Mouse (Mus musculus): ENCODE measurements around the gene Ppp3ca. TPM values are rescaled to one million over a fixed set of nuclear protein-coding genes. Genes with fewer than 3 reads are reported as not detected.

The Ppp3ca gene
- 61.0 and 67.2 TPM in 2 replicates for polyA plus RNA-seq (2014; fragmentation: Nextera tagmentation; extraction: Ambion mirVana)

DNA sequence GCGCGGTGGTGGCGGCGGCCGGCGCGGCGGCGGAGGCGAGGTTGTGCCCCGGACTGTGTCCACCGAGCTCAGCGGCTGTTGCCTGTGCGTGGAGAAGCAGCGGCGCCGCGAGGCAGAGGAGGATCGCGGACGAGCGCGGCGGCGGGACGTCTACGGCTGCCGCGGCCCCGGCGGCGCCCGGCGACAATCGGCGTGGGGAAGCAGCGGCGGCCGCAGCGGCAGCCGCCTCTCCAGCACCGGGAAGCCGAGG, at the start of gene Ppp3ca:
TSS of gene Ppp3ca (plus strand) at position 15 of the 250 bp plus-strand sequence.
- H3K27me3 ChIP-seq (ENCODE audit: control insufficient read depth, insufficient read depth, low read length) = no peaks in the 10 kb centered on the region
- 0% methylated on average over 24 of the region's 43 CpGs for WGBS
- H3K4me1 ChIP-seq (ENCODE audit: control insufficient read depth in 2 of 2, insufficient read depth in 2 of 2, low read length in 2 of 2) = peaks cover 2 to 32% of the 10 kb centered on the region in 2 experiments
- peak within 1 kb of the TSS; percentile 91 for H3K9ac ChIP-seq (ENCODE audit: low read length)
- no peaks in the 10 kb centered on the region for H3K9me3 ChIP-seq (ENCODE audit: control insufficient read depth, low read length)
- H3K27ac ChIP-seq (replicated peaks in 1 of 2; ENCODE audit: control insufficient read depth in 1 of 2, insufficient read depth in 1 of 2, low read depth in 2 of 2, low read length in 2 of 2) = peak within 1 kb of the TSS; percentile 81 to 95
- no peak for ATAC-seq (ENCODE audit: insufficient number of reproducible peaks, insufficient read depth, low FRiP score, low read depth)
- peak within 1 kb of the TSS; percentile 66 to 100 for H3K4me3 ChIP-seq (ENCODE audit: control insufficient read depth in 1 of 2, insufficient read depth in 1 of 2, low read depth in 1 of 2, low read length in 2 of 2)
- no peaks in the 10 kb centered on the region for H3K36me3 ChIP-seq (ENCODE audit: control insufficient read depth, insufficient read depth, low read length)
- H3K4me2 ChIP-seq (ENCODE audit: low read length) = peak within 1 kb of the TSS; percentile 86

DNA sequence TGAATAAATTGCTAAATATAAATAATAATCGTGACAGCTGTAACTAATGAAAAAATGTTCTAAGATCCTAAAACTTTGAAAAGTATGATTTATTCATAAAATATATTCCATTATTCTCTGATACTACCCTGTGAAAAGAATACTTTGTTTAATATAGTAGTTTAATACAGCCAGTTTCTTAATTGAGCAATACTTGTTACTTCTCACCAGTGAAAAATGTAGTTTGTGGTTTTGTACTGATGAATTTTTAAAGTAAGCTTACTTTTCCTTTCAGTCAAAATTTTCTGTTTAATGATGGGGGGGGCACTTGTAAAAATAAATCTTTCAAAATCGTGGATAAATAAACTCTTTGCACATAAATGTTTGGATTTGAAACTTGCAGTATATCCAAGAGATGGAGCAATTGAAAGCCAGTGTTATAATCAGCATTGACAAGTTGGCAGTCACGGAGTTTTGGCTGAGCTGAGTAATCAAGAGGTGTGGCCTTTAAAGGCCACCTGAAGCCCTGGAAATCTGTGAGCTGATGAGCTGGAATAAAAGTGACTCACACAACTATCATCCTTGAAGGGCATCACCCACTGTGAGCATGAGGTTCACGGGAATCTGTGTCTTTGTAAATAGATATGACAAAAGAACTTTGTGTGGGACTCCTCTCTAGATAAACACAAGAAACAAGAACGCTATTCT, 29.2 kb upstream of the Ppp3ca start:
- 68% methylated on average over 5 of the region's 5 CpGs for WGBS
- no peak overlapping the region for H3K27ac ChIP-seq (replicated peaks in 1 of 2; ENCODE audit: control insufficient read depth in 1 of 2, insufficient read depth in 1 of 2, low read depth in 2 of 2, low read length in 2 of 2)
- H3K36me3 ChIP-seq (ENCODE audit: control insufficient read depth, insufficient read depth, low read length) = no peaks in the 10 kb centered on the region
- no peaks in the 10 kb centered on the region for H3K4me1 ChIP-seq (ENCODE audit: control insufficient read depth in 2 of 2, insufficient read depth in 2 of 2, low read length in 2 of 2)
- no peak overlapping the region for H3K9ac ChIP-seq (ENCODE audit: low read length)
- no peaks in the 10 kb centered on the region for H3K9me3 ChIP-seq (ENCODE audit: control insufficient read depth, low read length)
- no peak overlapping the region for H3K4me3 ChIP-seq (ENCODE audit: control insufficient read depth in 1 of 2, insufficient read depth in 1 of 2, low read depth in 1 of 2, low read length in 2 of 2)
- H3K27me3 ChIP-seq (ENCODE audit: control insufficient read depth, insufficient read depth, low read length) = no peaks in the 10 kb centered on the region
- ATAC-seq (ENCODE audit: insufficient number of reproducible peaks, insufficient read depth, low FRiP score, low read depth) = no peak
- no peak overlapping the region for H3K4me2 ChIP-seq (ENCODE audit: low read length)

DNA sequence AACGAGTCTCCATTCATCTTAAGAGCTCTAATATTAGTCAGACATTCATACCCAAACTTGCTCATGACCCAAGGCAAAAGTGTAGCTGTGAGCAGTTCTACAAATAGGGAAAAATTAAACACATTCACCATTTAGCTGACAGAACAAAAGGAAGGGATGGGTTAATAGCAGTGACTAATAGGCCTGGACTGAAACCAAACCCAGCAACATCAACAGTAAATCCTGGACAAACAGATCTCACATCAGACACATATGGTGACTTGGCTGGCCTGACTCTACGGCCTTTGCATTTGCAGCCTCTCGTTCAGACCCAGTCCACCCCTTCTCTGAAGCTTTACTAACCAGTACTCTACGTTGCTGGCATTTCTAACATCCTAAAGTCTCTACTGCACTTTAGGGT, 19.0 kb upstream of the Ppp3ca start:
- Histone ChIP-seq H3K9me3 (ENCODE audit: control insufficient read depth, low read length) (no peaks in the 10 kb centered on the region), H3K36me3 (ENCODE audit: control insufficient read depth, insufficient read depth, low read length) (no peaks in the 10 kb centered on the region), H3K4me1 (ENCODE audit: control insufficient read depth in 2 of 2, insufficient read depth in 2 of 2, low read length in 2 of 2) (no peaks in the 10 kb centered on the region), H3K4me3 (ENCODE audit: control insufficient read depth in 1 of 2, insufficient read depth in 1 of 2, low read depth in 1 of 2, low read length in 2 of 2) (no peak overlapping the region), H3K27me3 (ENCODE audit: control insufficient read depth, insufficient read depth, low read length) (no peaks in the 10 kb centered on the region), H3K4me2 (ENCODE audit: low read length) (no peak overlapping the region), H3K9ac (ENCODE audit: low read length) (no peak overlapping the region), H3K27ac (replicated peaks in 1 of 2; ENCODE audit: control insufficient read depth in 1 of 2, insufficient read depth in 1 of 2, low read depth in 2 of 2, low read length in 2 of 2) (no peak overlapping the region)
- WGBS = 64% methylated on average over 4 of the region's 4 CpGs
- ATAC-seq (ENCODE audit: insufficient number of reproducible peaks, insufficient read depth, low FRiP score, low read depth) = no peak

DNA sequence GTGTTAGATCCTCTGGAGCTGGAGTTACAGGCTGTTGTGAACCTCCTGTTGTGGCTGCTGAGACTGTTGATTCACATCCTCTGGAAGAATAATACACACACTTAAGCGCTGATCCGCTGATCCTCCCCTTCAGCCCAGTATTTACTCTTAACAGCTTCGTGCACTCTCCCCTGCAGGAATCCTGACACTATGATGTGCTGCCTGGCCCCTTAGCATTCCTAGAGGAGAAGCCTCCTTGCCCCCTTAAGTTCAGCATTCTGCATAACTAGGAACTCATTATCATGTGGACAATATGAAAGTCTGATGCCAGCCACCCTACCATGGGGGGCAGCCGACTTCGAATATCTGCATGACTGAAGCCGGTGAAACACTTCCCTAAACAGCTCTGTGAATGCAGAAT, 18.4 kb upstream of the Ppp3ca start:
- H3K9ac ChIP-seq (ENCODE audit: low read length) = no peak overlapping the region
- H3K27ac ChIP-seq (replicated peaks in 1 of 2; ENCODE audit: control insufficient read depth in 1 of 2, insufficient read depth in 1 of 2, low read depth in 2 of 2, low read length in 2 of 2) = no peak overlapping the region
- H3K4me2 ChIP-seq (ENCODE audit: low read length) = no peak overlapping the region
- H3K9me3 ChIP-seq (ENCODE audit: control insufficient read depth, low read length) = no peaks in the 10 kb centered on the region
- H3K36me3 ChIP-seq (ENCODE audit: control insufficient read depth, insufficient read depth, low read length) = no peaks in the 10 kb centered on the region
- no peak overlapping the region for H3K4me3 ChIP-seq (ENCODE audit: control insufficient read depth in 1 of 2, insufficient read depth in 1 of 2, low read depth in 1 of 2, low read length in 2 of 2)
- H3K4me1 ChIP-seq (ENCODE audit: control insufficient read depth in 2 of 2, insufficient read depth in 2 of 2, low read length in 2 of 2) = no peaks in the 10 kb centered on the region
- ATAC-seq (ENCODE audit: insufficient number of reproducible peaks, insufficient read depth, low FRiP score, low read depth) = no peak
- no peaks in the 10 kb centered on the region for H3K27me3 ChIP-seq (ENCODE audit: control insufficient read depth, insufficient read depth, low read length)
- 41% methylated on average over 6 of the region's 6 CpGs for WGBS

DNA sequence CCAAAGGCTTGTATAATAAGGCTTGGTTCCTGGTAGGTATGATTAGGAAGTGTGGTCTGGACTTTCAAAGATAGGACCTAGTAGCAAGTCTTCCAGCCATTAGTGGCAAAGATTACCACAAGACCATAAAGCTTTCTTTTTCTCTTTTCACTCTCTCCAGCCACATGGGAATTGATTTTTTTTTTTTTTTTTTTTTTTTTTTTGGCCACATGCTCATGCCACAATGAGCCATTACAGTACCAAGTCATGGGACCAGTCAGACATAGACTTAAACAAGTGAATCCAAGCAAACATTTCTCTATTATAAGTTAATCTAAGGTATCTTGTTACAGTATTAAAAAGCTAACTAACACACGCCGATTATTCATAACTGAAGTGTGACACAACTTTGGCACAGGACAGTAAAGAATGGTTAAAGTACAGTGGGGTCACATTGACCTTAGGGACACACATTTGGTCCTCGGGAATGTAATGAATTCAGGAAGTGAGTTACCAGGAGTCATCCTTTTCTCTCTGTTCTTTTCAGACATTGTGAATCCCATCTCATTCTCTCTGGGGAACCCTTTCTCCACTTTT, 13.4 kb upstream of the Ppp3ca start:
- Histone ChIP-seq H3K27ac (replicated peaks in 1 of 2; ENCODE audit: control insufficient read depth in 1 of 2, insufficient read depth in 1 of 2, low read depth in 2 of 2, low read length in 2 of 2) (no peak overlapping the region), H3K4me2 (ENCODE audit: low read length) (no peak overlapping the region), H3K4me3 (ENCODE audit: control insufficient read depth in 1 of 2, insufficient read depth in 1 of 2, low read depth in 1 of 2, low read length in 2 of 2) (no peak overlapping the region), H3K9ac (ENCODE audit: low read length) (no peak overlapping the region), H3K4me1 (ENCODE audit: control insufficient read depth in 2 of 2, insufficient read depth in 2 of 2, low read length in 2 of 2) (no peaks in the 10 kb centered on the region), H3K36me3 (ENCODE audit: control insufficient read depth, insufficient read depth, low read length) (no peaks in the 10 kb centered on the region), H3K27me3 (ENCODE audit: control insufficient read depth, insufficient read depth, low read length) (no peaks in the 10 kb centered on the region), H3K9me3 (ENCODE audit: control insufficient read depth, low read length) (no peaks in the 10 kb centered on the region)
- whole genome bisulfite sequencing = 85% methylated on average over 3 of the region's 3 CpGs
- no peak for ATAC-seq (ENCODE audit: insufficient number of reproducible peaks, insufficient read depth, low FRiP score, low read depth)

DNA sequence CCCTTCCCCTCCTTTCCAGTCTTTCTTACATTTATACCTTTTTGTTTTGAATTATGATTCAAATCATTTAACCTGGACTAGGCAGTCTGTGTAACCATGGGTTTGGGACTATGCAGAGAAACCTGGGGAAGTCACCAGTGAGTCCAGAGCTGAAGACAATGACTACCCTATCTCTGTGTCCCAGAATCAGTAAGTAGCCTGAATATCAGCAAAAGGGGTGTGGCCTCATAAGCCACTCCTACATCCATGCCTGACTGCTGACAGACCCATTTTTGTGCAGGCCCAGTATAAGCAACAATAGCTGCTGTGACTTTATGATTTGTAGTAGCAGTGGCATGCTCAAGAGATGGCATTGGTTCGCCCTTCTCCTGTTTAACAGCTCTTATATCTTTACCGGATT, 11.2 kb upstream of the Ppp3ca start:
- H3K4me3 ChIP-seq (ENCODE audit: control insufficient read depth in 1 of 2, insufficient read depth in 1 of 2, low read depth in 1 of 2, low read length in 2 of 2) = no peak overlapping the region
- 0 out of 2 replicates have a peak, but pooled peaks cover under 1% of the 10 kb centered on the region for H3K9me3 ChIP-seq (ENCODE audit: control insufficient read depth, low read length)
- H3K4me2 ChIP-seq (ENCODE audit: low read length) = no peak overlapping the region
- no peaks in the 10 kb centered on the region for H3K36me3 ChIP-seq (ENCODE audit: control insufficient read depth, insufficient read depth, low read length)
- no peak for ATAC-seq (ENCODE audit: insufficient number of reproducible peaks, insufficient read depth, low FRiP score, low read depth)
- no peak overlapping the region for H3K9ac ChIP-seq (ENCODE audit: low read length)
- H3K4me1 ChIP-seq (ENCODE audit: control insufficient read depth in 2 of 2, insufficient read depth in 2 of 2, low read length in 2 of 2) = no peaks in the 10 kb centered on the region
- no peaks in the 10 kb centered on the region for H3K27me3 ChIP-seq (ENCODE audit: control insufficient read depth, insufficient read depth, low read length)
- 85% methylated on average over 2 of the region's 2 CpGs for WGBS
- no peak overlapping the region for H3K27ac ChIP-seq (replicated peaks in 1 of 2; ENCODE audit: control insufficient read depth in 1 of 2, insufficient read depth in 1 of 2, low read depth in 2 of 2, low read length in 2 of 2)

DNA sequence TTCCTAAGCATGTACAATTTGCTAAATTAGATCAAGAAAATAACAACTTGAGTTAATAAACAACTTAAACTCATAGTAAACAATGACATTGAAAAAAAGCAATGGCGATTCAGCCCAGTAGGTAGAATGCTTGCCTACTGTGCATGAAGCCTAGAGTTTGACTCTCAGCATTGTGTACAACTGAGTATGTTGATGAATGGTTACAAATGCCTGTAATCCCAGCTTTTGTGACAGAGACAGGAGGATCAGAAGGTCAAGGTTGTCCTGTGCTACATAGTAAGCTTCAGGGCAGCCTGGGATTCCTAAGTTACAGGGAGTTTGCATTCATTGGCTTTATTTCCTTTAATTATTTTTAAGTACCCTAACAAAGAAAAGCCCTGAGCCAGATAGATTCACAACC, 4.8 kb upstream of the Ppp3ca start:
- H3K4me2 ChIP-seq (ENCODE audit: low read length) = no peak overlapping the region
- H3K27me3 ChIP-seq (ENCODE audit: control insufficient read depth, insufficient read depth, low read length) = no peaks in the 10 kb centered on the region
- H3K9me3 ChIP-seq (ENCODE audit: control insufficient read depth, low read length) = 0 out of 2 replicates have a peak, but pooled peaks cover 3% of the 10 kb centered on the region
- no peak for ATAC-seq (ENCODE audit: insufficient number of reproducible peaks, insufficient read depth, low FRiP score, low read depth)
- no peaks in the 10 kb centered on the region for H3K36me3 ChIP-seq (ENCODE audit: control insufficient read depth, insufficient read depth, low read length)
- H3K27ac ChIP-seq (replicated peaks in 1 of 2; ENCODE audit: control insufficient read depth in 1 of 2, insufficient read depth in 1 of 2, low read depth in 2 of 2, low read length in 2 of 2) = no peak overlapping the region
- 91% methylated on average over 1 of the region's 1 CpGs for WGBS
- H3K9ac ChIP-seq (ENCODE audit: low read length) = no peak overlapping the region
- peaks cover 0 to 11% of the 10 kb centered on the region in 2 experiments; a peak in 3 of 4 replicates for H3K4me1 ChIP-seq (ENCODE audit: control insufficient read depth in 2 of 2, insufficient read depth in 2 of 2, low read length in 2 of 2)
- no peak overlapping the region for H3K4me3 ChIP-seq (ENCODE audit: control insufficient read depth in 1 of 2, insufficient read depth in 1 of 2, low read depth in 1 of 2, low read length in 2 of 2)

DNA sequence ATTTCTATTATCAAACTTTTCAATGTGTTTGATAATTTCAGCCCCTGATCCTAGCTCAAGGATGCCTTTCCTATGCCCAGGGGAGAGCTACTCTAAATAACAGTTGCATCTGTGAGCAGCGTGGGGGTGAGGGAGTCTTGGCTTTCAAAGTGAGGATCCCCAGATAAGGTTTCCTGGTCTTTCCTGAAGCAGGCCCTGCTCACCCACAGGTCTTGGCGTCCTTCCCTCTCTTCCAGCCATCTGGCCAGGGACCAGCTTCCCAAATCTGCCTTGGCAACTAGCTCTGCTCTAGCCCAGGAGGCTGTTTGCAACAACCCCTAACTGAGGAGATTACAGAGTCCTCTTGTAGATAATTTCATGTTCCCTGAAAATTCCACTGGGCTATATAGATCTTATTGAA, 1.9 kb upstream of the Ppp3ca start:
- H3K4me3 ChIP-seq (ENCODE audit: control insufficient read depth in 1 of 2, insufficient read depth in 1 of 2, low read depth in 1 of 2, low read length in 2 of 2) = no peak overlapping the region
- no peak overlapping the region for H3K27ac ChIP-seq (replicated peaks in 1 of 2; ENCODE audit: control insufficient read depth in 1 of 2, insufficient read depth in 1 of 2, low read depth in 2 of 2, low read length in 2 of 2)
- WGBS = 20% methylated on average over 2 of the region's 2 CpGs
- no peaks in the 10 kb centered on the region for H3K27me3 ChIP-seq (ENCODE audit: control insufficient read depth, insufficient read depth, low read length)
- H3K4me2 ChIP-seq (ENCODE audit: low read length) = no peak overlapping the region
- no peak for ATAC-seq (ENCODE audit: insufficient number of reproducible peaks, insufficient read depth, low FRiP score, low read depth)
- no peak overlapping the region for H3K9ac ChIP-seq (ENCODE audit: low read length)
- no peaks in the 10 kb centered on the region for H3K36me3 ChIP-seq (ENCODE audit: control insufficient read depth, insufficient read depth, low read length)
- H3K4me1 ChIP-seq (ENCODE audit: control insufficient read depth in 2 of 2, insufficient read depth in 2 of 2, low read length in 2 of 2) = peaks cover 2 to 21% of the 10 kb centered on the region in 2 experiments
- H3K9me3 ChIP-seq (ENCODE audit: control insufficient read depth, low read length) = 0 out of 2 replicates have a peak, but pooled peaks cover 3% of the 10 kb centered on the region

All from heart, embryonic 14.5 days (tissue).